In genomic region chr13:37827996-37828579, GRCm38 (mm10) we compare ENCODE assay signal across 7 mouse cellular contexts. TPM values are rescaled to one million over a fixed set of nuclear protein-coding genes. Genes with fewer than 3 reads are reported as not detected.
DNase-seq lines count a peak whose midpoint lies in the region; ATAC-seq and TF ChIP-seq lines count a peak whose summit lies in the region.

No protein-coding gene starts in this region.

- peaks cover 25% of the 10 kb centered on the region for H3K4me1 ChIP-seq in lung, embryonic 14.5 days (ENCODE audit: insufficient read depth)
- peaks cover 42% of the 10 kb centered on the region for H3K4me1 ChIP-seq in embryonic facial prominence, embryonic 14.5 days (ENCODE audit: control insufficient read depth, insufficient read depth, low read length)
- peaks cover 12% of the 10 kb centered on the region for H3K4me1 ChIP-seq in limb, embryonic 11.5 days (ENCODE audit: control insufficient read depth, insufficient read depth, low read length)
- H3K4me1 ChIP-seq in olfactory bulb, adult 2 months (ENCODE audit: control insufficient read depth, insufficient read depth, low read length), result peaks cover 19% of the 10 kb centered on the region

- H3K36me3 ChIP-seq in lung, embryonic 14.5 days (ENCODE audit: insufficient read depth), result no peaks in the 10 kb centered on the region
- no peaks in the 10 kb centered on the region for H3K36me3 ChIP-seq in embryonic facial prominence, embryonic 14.5 days (ENCODE audit: control insufficient read depth, insufficient read depth, low read length)
- no peaks in the 10 kb centered on the region for H3K36me3 ChIP-seq in limb, embryonic 11.5 days (ENCODE audit: control insufficient read depth, insufficient read depth, low read length)

- DNase-seq in lung, embryonic 14.5 days, result no peak
- DNase-seq in lung, postnatal 25 days (ENCODE audit: low spot score), result no peak
- no peak for DNase-seq in embryonic facial prominence, embryonic 14.5 days (ENCODE audit: low spot score)
- no peak for DNase-seq in limb, embryonic 11.5 days (ENCODE audit: low spot score)
- no peak for DNase-seq in right cerebral cortex, postnatal 14 days
- no peak for DNase-seq in cerebellum, adult 8-10 months

- H3K4me3 ChIP-seq in lung, embryonic 14.5 days (ENCODE audit: low read depth, low read length), result peak overlapping the region; percentile 84
- H3K4me3 ChIP-seq in embryonic facial prominence, embryonic 14.5 days (ENCODE audit: low read depth, low read length), result peak overlapping the region; percentile 87
- peak overlapping the region; percentile 88 for H3K4me3 ChIP-seq in limb, embryonic 11.5 days (ENCODE audit: low read depth, low read length)
- peak overlapping the region; percentile 66 for H3K4me3 ChIP-seq in olfactory bulb, adult 2 months (ENCODE audit: insufficient read depth, low read depth, low read length)

- H3K9ac ChIP-seq in lung, embryonic 14.5 days, result peak overlapping the region; percentile 86
- peak overlapping the region; percentile 86 for H3K9ac ChIP-seq in embryonic facial prominence, embryonic 14.5 days (ENCODE audit: low read depth, low read length)
- no peak overlapping the region; the same call in none of the 2 replicates for H3K9ac ChIP-seq in limb, embryonic 11.5 days (ENCODE audit: low read length)

- peak overlapping the region; percentile 99 for H3K4me2 ChIP-seq in lung, embryonic 14.5 days
- peak overlapping the region; percentile 97 for H3K4me2 ChIP-seq in embryonic facial prominence, embryonic 14.5 days (ENCODE audit: low read depth, low read length)
- peak overlapping the region; percentile 93 for H3K4me2 ChIP-seq in limb, embryonic 11.5 days (ENCODE audit: low read depth, severe bottlenecking)

- no peaks in the 10 kb centered on the region for H3K27me3 ChIP-seq in lung, embryonic 14.5 days (ENCODE audit: insufficient read depth, low read length)
- no peaks in the 10 kb centered on the region for H3K27me3 ChIP-seq in embryonic facial prominence, embryonic 14.5 days (replicated peaks; ENCODE audit: control insufficient read depth, insufficient read depth, low read length)
- no peaks in the 10 kb centered on the region for H3K27me3 ChIP-seq in limb, embryonic 11.5 days (ENCODE audit: control insufficient read depth, insufficient read depth, low read length)

- peak overlapping the region; percentile 95 for H3K27ac ChIP-seq in lung, embryonic 14.5 days (ENCODE audit: low read depth)
- peak overlapping the region; percentile 95 for H3K27ac ChIP-seq in embryonic facial prominence, embryonic 14.5 days (replicated peaks; ENCODE audit: low read depth, low read length)
- H3K27ac ChIP-seq in limb, embryonic 11.5 days (replicated peaks; ENCODE audit: low read depth, low read length), result no peak overlapping the region
- H3K27ac ChIP-seq in olfactory bulb, adult 2 months (ENCODE audit: insufficient read depth, low read depth, low read length), result no peak overlapping the region

- no peak for TF ChIP-seq POLR2A in olfactory bulb, adult 2 months (IDR thresholded peaks at IDR 0.05; ENCODE audit: insufficient read depth, low read depth, low read length)

- no peak for TF ChIP-seq CTCF in lung, embryonic 14.5 days (IDR thresholded peaks at IDR 0.05; ENCODE audit: low read depth)
- no peak for TF ChIP-seq CTCF in olfactory bulb, adult 2 months (IDR thresholded peaks at IDR 0.05; ENCODE audit: insufficient read depth, low read depth, low read length)

- WGBS in lung, embryonic 14.5 days, result 11% methylated on average over 13 of the region's 13 CpGs
- 6% methylated on average over 13 of the region's 13 CpGs for WGBS in embryonic facial prominence, embryonic 14.5 days
- 6% methylated on average over 13 of the region's 13 CpGs for WGBS in limb, embryonic 11.5 days
- 25% methylated on average over 13 of the region's 13 CpGs for WGBS in olfactory bulb, adult 2 months

- no peak for ATAC-seq in lung, embryonic 14.5 days (ENCODE audit: insufficient read depth)
- ATAC-seq in embryonic facial prominence, embryonic 14.5 days (ENCODE audit: low read depth), result no peak
- ATAC-seq in limb, embryonic 11.5 days (ENCODE audit: insufficient number of reproducible peaks, low FRiP score, low TSS enrichment, low read depth), result no peak

- H3K9me3 ChIP-seq in lung, embryonic 14.5 days (ENCODE audit: low read depth, low read length), result no peaks in the 10 kb centered on the region
- H3K9me3 ChIP-seq in embryonic facial prominence, embryonic 14.5 days (ENCODE audit: control insufficient read depth, low read length), result no peaks in the 10 kb centered on the region
- no peaks in the 10 kb centered on the region for H3K9me3 ChIP-seq in limb, embryonic 11.5 days (ENCODE audit: control insufficient read depth, low read length)

RNA-seq across cellular contexts. Expression of gene Rreb1, which starts 49.9 kb away (rescaled TPM):
- polyA plus RNA-seq in lung, embryonic 14.5 days (2014; fragmentation: Nextera tagmentation; extraction: Ambion mirVana), result 22.5 and 23.8 TPM in 2 replicates
- 17.9 and 20.2 TPM in 2 replicates for polyA plus RNA-seq in embryonic facial prominence, embryonic 14.5 days (2014; fragmentation: Nextera tagmentation; extraction: Ambion mirVana)
- polyA plus RNA-seq in limb, embryonic 11.5 days (2014; fragmentation: Nextera tagmentation; extraction: Ambion mirVana), result 5.4 and 7.5 TPM in 2 replicates
- 58.3 TPM in 1 of 2 replicates, not detected in the other for polyA plus RNA-seq in olfactory bulb, adult 2 months (2012; ENCODE audit: insufficient read depth, insufficient read length, low replicate concordance, missing spikeins)

Comparison
In these comparisons a context has a peak if more than half of its experiments do, and no peak if none do; other contexts are left out.
1. H3K27ac ChIP-seq: peak in lung, embryonic 14.5 days (single experiment) and embryonic facial prominence, embryonic 14.5 days (single experiment); none in limb, embryonic 11.5 days (single experiment) and olfactory bulb, adult 2 months (single experiment).
2. Peak in every context shown above with its lines, with median percentiles within 50 percentile points of each other: H3K4me2 ChIP-seq and H3K4me3 ChIP-seq.